Mouse (Mus musculus) gastrocnemius, postnatal 4 days (tissue): Measurements from ENCODE around the gene Galnt10. TPM values are rescaled to one million over a fixed set of nuclear protein-coding genes. Genes with fewer than 3 reads are reported as not detected.

Experiments
- DNase-seq, 2 experiments: peaks; one replicate each; pipeline ENCODE4 v3.0.0; 2021 to 2022; ENCODE audit warnings: low spot score in 2 of 2, mixed read lengths in 2 of 2
- total RNA-seq, 2 experiments: library from RNA; stranded (reverse); gene quantifications; 2 replicates each; pipeline ENCODE4 v1.2.3; 2021

Gene Galnt10
- total RNA-seq, 2 experiments from 2014 or later: 16.9 to 18.8 TPM

- no peak for DNase-seq
Measured at GRCm38 (mm10) chr11:57657370-57658072, 12.3 kb downstream of the Galnt10 start.

- no peak for DNase-seq
Measured at GRCm38 (mm10) chr11:57658214-57658613, 13.0 kb downstream of the Galnt10 start.

DNA sequence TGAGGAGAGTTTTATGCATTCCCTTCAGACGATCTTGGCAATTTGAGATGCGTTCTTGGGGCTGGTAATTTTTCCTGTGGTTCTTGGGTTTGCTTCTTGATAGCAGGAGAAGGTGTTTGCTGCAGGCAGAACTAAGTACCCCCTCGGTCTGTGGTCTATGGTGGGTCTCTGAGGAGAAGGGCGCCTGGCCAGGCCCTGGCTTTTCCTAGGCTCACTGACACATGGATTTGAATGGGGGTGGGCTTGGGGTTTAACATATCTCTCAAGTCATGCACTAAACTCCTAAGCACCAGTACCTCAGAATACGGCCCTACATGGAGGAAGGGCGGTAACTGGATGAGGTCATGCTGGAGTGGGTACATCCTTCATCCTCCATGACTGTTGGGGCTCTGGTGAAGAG is 13.5 kb downstream of the Galnt10 start:
- no peak for DNase-seq

DNA sequence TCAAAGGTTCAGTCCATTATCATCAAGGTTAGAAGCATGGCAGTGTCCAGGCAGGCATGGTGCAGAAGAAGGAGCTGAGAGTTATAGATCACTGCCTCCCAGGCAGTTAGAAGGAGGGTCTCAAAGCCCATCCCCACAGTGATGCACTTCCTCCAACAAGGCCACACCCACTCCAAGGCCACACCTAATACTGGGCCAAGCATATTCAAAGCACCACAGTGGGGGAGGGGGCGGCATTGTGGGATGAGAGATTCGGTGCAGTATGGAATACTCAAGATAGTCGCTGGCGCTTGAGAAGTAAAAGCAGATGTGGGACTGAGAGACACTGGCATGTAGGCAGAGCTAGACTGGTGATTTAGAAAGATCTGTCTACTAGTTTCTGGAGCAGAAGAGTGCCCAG is 14.9 kb downstream of the Galnt10 start:
- no peak for DNase-seq

DNA sequence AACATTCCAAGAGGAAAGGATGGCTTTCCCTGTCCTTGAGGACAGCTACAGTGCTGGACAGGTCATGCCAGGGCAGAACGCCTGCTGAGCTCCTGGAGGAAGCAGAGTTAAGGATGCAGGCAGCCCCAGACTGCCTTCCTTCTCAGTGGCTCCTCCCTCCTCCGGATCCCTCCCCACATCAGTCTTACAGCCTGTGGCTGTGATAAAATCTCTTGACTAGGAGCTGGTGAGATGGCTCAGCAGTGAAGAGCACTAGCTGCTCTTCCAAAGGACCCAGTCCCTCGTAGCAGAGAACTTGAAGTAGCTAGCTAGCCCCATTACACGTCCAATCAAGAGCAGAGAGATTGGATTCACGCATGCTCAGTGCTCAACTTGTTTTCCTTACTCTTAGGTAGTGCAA is 15.6 kb downstream of the Galnt10 start:
- DNase-seq: no peak

DNA sequence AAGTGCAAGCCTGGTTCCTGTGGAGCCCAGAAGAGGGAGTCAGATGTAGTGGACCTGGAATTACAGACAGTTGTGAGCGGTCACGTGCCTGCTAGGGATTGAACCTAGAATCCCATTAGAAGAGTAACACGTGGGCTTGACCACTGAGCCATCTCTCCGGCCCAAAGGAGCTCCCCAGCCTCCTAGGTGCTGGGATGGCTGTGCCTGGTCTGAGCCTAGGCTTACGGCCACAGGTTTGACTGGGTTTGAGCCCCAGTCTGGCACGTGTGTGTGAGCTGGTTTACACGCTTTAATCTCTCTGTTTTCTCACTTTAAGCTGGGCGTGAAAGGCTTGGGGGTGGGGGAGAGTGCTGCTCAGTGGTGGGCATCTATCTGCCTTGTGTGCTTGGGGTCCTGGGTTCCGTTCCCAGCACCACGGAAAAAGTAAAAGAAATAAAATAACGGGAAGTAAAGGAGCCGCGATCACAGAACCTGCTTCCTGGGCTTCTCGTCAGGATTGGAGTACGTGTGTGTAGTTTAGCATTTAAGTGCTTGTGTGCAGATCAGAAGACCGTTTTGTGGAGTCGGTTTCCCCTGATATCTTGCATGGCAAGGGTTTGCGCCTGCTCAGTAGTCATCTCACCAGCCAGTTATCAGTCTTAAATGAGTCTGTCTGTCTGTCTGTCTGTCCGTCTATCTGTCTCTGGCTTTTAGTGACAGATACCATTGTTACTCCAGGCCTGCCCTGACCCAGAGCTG is 16.4 kb downstream of the Galnt10 start:
- no peak for DNase-seq

- DNase-seq: no peak
Measured at GRCm38 (mm10) chr11:57662231-57662630, 17.0 kb downstream of the Galnt10 start.

DNA sequence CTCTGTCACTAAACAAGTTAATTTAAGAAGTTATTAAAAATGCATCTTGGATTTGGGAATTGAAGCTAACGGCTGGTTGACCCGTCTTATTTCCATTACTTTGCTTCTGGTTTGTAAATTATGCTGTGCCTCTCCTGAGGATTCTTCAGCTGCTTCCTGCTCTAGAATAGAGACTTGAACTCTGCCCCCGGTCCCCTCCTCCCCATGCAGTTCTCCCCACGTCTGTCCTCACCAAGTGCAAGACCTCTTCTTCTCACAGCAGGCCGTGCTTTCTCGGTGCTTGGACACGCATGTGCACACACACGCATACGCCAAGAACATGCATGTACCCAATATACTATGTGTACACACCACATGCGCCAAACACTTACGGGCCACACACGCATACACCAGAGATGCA is 18.0 kb downstream of the Galnt10 start:
- DNase-seq: no peak

- DNase-seq: no peak
Measured at GRCm38 (mm10) chr11:57664741-57665140, 19.5 kb downstream of the Galnt10 start.

GRCm38 (mm10) chr11:57668271-57668670 is 23.0 kb downstream of the Galnt10 start:
- DNase-seq: no peak

- no peak for DNase-seq
Measured at GRCm38 (mm10) chr11:57669522-57669921, 24.3 kb downstream of the Galnt10 start.

- no peak for DNase-seq
Measured at GRCm38 (mm10) chr11:57671120-57671697, 26.0 kb downstream of the Galnt10 start.

GRCm38 (mm10) chr11:57671797-57672196 is 26.6 kb downstream of the Galnt10 start:
- no peak for DNase-seq

DNA sequence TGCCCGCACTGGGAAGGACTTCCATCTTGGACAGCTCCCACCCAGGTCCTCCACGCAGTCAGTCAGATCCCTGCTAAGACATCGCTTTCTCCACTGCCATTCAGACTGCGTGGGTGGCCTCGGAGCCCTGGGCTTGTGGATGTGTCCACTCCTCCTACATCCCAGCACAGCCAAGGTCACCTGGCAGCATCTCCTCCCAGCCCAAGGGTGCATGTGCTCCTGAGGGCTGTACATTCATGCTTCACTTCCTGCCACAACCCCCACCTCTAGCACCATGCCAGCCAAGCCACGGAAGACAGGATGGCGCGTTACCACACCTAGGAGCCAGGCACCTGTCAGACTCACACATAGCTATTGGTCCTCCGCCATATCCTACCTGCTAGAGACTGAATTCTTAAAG is 27.8 kb downstream of the Galnt10 start:
- no peak for DNase-seq

- no peak for DNase-seq
Measured at GRCm38 (mm10) chr11:57673977-57674687, 28.9 kb downstream of the Galnt10 start.

- DNase-seq: no peak
Measured at GRCm38 (mm10) chr11:57677261-57677660, 32.0 kb downstream of the Galnt10 start.

GRCm38 (mm10) chr11:57682589-57682988 is 37.3 kb downstream of the Galnt10 start:
- DNase-seq: no peak

- peak in 1 of 2 experiments; percentile 38 for DNase-seq
Measured at GRCm38 (mm10) chr11:57683125-57683524, 37.9 kb downstream of the Galnt10 start.

- peak in 1 of 2 experiments; percentile 51 for DNase-seq
Measured at GRCm38 (mm10) chr11:57683931-57684330, 38.7 kb downstream of the Galnt10 start.

DNA sequence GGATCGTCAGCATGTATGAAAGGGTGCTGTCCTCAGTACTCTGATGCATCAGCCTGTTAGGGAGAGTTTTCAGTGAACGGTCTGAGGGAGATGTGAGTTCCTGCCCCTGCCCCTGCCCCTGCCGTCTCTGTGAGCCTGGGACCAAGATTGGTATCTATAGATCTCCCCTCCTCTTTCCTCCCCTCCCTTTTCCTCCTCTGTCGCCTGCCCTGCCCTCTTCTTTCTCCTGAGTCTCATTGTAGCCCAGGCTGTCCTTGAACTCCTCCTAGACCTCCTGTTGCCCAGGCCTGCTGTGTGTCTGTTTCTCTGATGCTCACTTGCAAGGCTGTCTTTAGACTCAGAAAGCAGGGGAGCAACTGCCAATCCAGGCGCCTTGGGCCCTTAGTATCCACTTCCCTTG is 39.6 kb downstream of the Galnt10 start:
- DNase-seq: no peak

GRCm38 (mm10) chr11:57685689-57686454 is 40.6 kb downstream of the Galnt10 start:
- no peak for DNase-seq
